Mouse (Mus musculus) frontal cortex, postnatal 36 days (tissue): ENCODE measurements at regions not wholly inside any gene's neighbourhood (a gene's known extent, or its start where the extent isn't known, plus 50 kb on each side); places are given as distances from the start of the nearest gene placed in this dataset.

Experiments used
- DNase-seq, 2 experiments: peaks; one replicate each; pipeline ENCODE4 v3.0.0; 2022; ENCODE audit warnings: low spot score in 2 of 2

DNA sequence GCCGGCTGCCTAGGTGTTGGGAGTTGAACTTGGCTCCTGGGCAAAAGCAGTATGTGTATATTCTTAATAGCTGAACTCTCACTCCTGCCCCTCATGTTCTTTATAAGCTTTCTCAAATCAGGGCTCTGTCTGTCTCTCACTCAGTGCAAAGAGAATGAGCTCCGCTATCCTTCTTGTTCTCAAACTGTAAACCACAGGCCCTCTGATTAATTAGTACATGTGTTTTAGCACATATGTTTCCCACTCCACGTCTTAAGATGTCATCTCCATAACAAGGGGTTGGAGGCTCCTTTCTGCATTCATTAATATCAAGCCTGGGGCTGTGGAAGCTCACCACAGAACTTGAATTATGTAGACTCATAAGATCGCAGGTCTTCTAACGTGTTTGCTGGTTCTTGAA lies 104.7 kb downstream of the Nsun3 start:
- no peak for DNase-seq

DNA sequence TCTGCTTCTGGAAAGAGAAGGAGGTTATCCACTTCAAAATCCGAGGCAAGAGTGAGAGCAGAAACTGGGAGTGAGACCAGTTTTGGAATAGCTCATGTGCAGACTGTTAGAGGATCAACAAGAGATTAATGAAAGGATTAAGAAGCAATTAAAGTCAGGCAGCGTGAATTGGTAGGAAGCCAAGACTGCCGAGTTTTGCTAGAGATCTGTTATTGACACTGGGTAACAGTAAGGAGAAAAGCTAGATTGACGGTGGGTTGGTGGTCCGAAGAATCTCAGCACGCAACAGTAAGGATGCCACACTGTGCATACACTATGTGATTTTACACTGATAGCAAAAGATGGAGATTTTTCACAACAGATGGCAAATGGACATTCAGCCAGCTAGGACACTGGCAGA lies 109.8 kb downstream of the Nsun3 start:
- no peak for DNase-seq

DNA sequence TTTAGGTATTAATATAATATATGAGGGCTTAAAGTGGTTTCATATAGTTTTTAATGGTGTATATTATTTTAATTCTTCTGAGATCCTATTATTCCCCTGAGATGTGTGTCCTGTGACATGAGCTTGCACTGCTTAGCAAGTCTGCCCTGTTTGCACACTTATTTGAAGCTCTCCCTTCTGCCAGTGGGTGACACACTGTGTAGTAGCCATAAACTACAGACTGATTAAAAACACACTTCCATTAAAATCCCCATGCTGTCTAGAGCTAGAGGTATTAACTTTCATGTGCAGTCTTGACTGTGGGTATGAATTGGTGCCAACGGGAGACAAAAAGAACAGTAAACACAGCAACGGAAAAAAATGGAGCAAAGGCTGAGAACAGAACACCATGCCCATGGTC lies 129.2 kb downstream of the Nsun3 start:
- DNase-seq, result no peak

DNA sequence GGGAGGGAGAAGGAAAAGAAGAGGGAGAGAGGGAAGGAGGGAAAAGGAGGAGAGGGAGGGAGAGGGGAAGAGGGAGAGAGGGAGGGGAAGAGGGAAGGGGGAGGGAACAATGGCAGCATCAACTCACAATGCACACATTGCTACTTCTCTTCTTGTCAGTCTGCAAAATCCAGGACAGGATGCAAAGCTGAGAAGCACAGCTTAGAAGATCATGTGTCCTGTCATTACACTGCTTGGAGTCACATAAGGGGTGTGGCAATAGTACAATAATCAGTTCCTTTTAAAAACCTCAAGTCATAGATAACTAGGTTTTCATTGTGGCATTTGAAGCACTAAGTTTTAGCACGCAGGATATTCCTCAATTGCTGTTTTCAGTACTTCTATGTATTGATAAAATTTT lies 132.2 kb downstream of the Nsun3 start:
- no peak for DNase-seq

DNA sequence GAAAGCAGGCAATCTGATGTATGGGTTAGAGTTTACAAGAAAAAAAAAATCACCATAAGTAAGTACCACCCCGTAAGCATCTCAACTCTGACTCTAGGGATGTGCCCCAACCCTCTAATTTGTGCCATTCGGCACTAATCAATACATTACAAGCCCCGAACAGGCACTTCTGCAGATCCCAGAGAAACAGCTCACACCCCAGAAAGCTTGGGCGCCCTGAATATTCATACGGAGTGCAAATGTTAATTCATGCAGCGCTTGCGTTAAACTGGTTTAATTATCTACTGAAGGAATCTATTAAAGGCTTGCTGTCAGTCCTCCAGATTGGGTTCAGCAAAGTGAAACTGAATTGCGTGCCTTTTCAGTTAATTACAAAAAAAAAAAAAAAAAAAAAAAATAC lies 132.8 kb downstream of the Nsun3 start:
- peak in 1 of 2 experiments; percentile 11 for DNase-seq

DNA sequence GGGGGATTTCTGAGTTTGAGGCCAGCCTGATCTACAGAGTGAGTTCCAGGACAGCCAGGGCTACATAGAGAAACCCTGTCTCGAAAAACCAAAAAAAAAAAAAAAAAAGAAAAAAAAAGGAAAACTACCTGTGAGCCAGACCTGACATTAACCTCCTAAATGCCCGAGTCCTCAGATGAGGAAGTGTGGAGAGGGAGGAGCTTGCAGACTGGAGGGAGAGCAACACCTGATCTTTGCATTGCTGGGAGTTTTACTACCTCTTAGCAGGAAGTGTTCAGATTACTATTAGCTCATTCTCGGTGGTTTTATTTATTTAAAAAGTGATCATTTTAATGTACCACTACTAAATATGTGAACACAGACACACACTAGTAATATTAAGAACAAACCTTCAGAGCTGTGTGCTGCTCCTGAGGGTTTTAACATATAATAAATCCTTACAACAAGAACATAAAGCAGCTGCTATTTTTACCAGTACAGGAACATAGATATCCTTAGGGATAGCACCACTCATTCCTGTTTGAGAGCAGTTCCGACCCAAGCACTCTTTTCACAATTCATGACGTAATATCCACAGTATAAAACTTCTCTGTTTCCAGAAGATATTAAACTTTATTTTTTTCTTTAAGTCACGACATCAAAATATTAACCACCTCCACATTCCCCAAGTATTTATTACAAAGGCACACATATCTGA lies 133.7 kb downstream of the Nsun3 start:
- no peak for DNase-seq

DNA sequence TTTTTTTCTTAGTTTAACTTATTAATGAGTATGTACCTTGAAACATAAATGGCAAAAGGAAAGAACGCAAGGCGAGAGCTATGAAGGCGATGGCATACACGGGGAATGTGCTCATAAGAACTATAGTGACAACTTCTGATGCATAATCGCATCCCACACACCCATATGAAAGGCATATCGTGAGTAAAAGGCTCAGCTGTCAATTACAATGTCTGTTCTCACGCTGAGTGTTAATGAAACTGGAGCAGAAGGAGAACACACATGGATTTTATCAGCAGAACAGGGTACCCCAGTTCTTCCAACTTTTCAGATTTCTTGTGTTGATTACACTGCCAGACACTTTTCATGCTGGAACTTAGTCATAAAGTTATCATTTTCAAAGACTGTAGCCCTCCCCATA lies 135.8 kb downstream of the Nsun3 start:
- DNase-seq, result no peak

DNA sequence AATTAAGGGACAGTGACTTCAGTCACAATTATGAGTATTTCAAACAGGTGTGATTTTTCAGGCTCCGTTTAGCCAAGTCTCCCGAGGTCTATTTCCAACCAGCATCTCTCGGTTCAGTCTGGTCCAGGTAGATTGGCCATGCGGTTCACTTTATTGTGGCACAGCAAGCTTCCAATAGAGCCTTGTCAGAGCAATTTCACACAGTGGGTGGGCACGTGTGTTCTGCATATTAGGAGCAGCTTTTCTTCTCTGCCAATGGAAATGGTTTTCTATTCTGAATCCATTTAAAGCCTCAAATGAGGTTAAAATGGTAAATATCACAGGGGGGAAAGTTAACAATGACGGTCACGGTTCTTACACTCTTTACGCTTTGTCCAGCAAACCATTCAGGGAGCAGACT lies 138.3 kb downstream of the Nsun3 start:
- DNase-seq, result no peak

DNA sequence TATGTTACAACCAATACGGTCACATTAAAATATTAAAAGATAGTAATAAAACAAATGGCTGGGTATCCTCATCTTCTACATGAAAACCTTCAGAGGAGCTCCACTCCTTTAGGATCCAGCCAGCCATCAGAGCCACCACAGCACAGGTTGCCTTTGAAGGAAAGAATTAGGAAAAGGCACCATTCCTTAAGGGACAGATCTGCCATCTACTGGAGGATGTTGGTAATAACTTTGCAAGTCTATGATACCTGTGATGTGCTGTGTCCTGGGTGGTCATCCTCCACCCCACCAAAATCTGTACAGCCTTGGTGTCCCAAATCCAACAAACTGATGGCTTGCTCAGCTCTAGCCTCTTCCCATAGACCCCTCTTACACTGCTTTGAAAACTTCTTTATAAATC lies 140.5 kb downstream of the Nsun3 start:
- peak in 1 of 2 experiments; percentile 37 for DNase-seq

DNA sequence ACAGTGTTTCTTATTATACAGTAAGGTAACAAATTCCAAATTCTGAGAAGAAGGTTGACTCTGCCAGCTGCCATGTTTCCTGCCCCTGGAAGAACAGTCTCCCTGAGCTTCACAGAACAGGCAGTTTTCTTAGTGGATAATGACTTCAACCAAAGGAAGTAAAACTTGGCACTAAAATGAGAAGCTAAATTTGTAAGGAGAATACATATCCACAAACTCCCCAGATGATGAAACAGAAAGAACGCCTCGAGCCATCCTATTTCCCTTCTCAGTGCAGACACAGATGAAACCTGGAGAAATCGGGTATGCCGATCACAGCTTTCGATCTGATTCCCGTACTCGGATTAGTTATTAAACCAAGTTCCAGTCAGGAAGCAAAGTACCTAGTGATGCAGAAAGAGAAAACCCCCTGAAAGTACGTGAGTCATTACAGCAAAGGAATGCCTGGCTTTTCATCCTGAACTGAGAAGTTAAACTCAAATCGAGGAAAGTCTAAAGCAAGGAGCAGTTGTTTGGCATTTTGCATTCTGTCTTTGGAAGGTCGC lies 143.7 kb downstream of the Nsun3 start:
- peak; percentile 12 to 17 for DNase-seq

DNA sequence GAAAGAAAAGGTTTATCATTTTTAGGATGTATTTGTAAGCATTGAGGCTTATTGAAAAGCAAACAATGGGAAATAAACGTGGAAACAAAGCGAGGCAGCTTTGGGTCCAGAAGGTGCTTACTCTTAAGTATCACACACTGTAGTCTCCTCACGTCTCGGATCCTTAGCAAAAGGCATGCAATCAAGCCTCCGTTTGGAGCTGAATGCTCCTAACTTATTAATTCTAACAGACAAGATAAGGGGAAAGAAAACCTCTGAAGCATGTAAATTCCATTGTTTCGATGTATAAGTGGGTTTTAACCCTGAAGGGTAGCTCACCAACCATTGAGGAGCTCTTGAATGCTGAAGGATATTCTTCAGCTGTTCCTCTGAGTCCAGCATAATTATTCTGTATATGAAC lies 162.7 kb downstream of the Nsun3 start:
- DNase-seq, result no peak

DNA sequence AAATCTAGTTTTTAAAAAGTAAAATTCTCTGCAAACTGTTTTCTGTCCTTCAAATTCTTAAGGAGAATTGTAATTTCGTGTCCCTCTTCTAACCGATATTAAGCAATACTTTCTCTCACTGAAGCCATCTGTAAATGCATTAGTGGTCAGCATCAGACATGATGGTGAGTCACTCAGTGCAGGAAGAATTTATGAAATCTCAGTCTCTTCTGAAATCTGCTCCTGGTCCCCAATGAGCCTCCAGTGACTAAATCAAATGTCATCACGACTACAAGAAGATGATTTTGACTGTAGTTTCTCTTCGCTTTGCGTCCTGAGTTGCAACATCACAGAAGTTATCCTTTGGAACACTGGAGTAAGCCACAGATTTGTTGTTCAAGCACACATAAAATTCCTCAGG lies 175.7 kb downstream of the Nsun3 start:
- DNase-seq, result no peak

DNA sequence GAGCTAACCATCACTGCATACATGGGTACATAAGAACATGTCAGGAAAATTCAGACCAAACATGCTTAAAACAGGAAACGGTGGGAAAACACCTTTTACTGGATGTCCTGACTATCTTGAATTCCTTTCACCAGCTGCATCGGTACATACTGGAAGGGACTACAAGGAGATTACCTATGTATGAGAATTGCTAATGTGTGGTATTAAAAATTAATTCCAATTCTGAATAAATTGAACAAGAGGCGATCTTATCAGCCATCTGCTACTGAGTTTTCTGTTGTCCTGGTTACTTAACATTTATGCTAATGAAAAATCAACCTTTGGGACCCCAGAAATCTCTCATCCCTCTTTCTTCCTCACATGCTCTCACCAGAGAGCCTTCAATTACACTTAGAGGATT lies 178.0 kb downstream of the Nsun3 start:
- no peak for DNase-seq

DNA sequence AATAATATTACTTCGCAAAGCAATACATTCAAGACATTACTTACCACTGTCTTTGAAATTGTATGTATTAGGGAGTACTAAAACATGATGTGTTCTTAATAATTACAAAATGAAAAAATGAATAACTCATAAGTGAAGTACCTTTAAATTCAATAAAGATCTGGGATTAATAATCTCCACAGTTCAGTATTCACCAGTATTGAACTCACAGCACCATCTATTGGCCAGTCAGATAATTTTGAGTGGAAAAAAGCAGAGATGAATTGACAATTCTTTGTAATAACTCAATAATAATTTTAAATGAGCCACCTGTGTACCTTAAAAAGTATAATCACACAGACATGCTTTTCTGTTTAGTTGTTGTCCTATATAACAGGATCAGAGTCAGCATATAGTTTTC lies 180.7 kb downstream of the Nsun3 start:
- no peak for DNase-seq

DNA sequence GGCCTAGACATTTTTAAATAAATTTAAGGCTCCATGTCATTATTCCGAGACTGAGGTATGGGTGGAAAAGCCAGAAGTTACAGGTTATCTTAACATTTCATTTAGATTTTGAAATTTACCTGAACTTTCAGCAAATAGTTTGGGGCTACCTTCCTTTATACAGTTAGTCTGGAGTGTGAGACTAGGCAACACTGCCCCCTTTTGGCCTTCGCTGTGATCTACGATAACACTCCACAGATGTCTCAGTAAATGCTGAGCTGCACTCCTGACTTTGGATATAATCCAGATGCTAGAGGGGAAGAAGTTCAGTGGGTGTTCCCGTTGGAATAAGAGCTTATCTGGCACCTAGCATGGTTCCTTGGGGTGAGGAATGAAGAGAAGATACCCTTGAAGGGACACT lies 224.6 kb downstream of the Nsun3 start:
- DNase-seq, result peak; percentile 38 to 62

DNA sequence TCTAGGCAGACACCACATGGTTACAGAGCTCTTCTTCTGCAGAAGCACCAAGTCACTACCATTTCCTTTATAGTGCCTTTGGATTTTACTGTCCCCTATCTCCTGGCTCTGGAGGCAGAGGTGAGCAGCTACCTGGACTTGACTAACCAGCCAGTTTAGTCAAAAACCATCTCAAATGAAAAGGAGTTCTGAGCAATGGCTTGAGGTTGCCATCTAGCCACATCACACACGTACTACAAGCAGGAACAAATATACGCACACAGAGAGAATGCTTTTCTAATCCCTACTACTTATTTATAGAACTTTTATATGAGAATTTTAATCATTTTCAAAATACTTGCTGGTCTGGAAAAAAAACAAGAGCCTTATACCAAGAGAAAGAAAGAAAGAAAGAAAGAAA lies 243.5 kb downstream of the Nsun3 start:
- DNase-seq, result no peak

DNA sequence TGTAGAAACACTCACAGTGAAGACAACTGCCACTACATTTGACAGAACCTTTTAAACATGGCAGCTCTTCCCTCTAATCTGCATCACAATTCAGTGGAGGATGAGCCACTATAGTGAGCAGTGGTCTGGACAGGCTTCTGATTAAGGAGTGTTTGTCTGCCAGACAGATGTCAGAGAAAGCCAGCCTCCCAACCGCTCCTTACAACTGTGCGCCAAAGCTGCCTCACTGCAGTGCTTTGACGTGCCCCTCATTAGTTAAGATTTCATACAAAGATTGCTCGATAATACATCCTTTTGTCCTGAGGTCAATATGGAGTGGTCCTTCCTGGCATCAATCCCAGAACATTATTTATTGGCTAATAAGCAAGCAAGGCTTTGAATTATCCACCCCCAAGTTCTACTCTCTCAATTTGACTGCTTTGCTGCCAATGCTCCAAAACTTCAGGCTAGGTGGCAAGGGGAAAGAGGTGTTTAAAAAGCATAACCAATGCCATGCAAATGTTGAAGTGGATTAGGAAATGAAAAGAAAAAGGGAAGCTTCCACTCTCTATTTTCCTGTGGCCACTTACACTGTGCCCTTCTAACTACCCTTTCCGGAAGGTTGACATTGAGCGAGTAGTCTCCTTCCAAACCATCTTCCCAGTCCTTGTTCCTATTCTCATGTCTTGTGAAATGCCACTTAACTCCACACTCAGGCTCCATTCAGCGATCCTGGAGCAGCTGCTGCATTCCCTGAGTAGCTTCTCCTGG lies 248.7 kb downstream of the Nsun3 start:
- no peak for DNase-seq

DNA sequence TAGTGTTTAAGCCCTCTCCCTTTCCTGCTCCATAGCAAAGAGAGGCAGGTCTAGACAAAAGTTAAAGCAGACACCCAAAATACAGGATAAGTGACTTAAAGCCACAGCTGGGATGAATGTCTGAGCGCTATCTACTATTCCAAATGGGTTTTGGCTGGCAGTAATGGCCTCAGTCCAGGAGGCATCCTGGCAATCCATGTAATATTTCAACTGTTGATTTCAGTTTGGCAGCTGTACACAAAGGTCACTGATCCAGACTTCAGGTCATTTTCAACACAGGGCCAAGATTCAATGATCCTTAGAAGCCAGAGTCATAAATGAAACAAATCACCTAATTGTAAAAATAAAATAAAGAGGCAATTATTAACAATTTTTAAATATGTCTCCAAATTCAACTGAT lies 277.3 kb downstream of the Nsun3 start:
- no peak for DNase-seq

DNA sequence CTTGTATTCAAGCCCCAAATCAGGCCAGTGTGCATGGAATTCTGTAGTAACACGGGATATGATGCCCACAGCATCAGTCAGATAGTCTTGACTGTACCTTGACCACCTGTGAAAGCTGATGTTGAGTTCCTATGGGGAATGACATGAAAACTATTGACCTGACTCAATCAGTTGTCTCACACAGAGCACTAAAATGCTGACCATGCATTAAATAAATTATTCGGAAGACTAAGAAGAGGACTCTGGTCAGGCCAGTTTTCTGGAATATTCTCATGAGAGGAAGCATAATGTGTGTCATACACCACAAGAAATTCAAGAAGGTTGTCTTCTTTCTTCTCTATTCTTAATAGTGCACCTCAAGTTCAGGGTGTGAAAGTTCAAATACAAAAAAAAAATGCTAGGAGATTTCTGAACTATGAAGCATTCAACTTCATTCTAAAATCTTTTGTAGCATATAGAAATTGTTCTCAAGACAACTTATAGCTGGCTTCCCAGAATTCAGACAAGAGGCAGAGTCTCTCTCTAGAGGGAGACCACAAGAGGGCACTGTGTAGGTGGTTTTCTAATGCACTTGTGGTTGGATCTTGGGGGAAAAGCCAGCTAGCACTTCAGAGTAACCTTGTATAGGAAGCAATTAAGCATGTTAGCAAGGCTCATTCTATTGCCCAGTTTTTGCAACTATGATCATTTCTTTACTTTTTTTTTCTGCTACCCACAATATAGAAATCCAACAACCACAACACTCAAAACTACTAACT lies 279.7 kb downstream of the Nsun3 start:
- DNase-seq, result peak in 1 of 2 experiments; percentile 44

DNA sequence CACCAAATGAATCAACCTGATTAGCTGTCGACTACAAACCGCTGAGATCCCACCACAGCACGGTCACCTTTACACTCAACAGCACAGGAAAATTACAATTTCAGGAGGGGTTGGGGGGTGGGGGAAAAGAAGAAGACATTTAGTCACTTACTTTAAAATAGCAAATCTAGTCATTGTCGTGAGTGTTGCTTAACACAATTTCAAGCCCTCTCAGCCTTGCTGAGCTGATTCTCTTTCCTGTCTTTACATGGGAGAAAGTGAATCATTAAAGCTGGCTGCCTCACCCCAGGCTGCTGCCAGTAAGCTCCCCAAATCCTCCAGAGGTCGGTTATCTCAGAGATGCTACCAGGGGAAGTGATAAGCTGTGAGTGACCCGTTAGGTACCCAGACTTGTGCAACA lies 285.7 kb downstream of the Nsun3 start:
- DNase-seq, result no peak

DNA sequence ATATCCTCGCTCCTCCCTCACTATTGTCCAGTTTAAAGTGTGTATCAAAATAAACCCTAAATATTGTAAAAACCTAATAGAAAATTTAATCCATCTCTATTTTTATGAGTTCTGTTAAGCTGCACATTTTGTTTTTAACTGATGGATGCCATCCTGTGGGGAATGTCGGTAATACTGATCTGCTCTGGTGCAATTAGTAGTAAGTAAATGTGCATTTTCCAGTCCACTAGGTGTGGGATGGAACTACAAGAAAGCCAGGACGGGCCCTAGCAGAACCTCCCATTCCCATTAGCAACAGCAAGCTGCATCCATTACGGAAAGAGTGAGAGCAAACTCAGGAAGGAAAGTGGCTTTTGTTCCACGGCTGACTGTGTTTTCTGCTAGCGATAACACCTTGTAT lies 286.3 kb downstream of the Nsun3 start:
- peak; percentile 26 to 68 for DNase-seq

DNA sequence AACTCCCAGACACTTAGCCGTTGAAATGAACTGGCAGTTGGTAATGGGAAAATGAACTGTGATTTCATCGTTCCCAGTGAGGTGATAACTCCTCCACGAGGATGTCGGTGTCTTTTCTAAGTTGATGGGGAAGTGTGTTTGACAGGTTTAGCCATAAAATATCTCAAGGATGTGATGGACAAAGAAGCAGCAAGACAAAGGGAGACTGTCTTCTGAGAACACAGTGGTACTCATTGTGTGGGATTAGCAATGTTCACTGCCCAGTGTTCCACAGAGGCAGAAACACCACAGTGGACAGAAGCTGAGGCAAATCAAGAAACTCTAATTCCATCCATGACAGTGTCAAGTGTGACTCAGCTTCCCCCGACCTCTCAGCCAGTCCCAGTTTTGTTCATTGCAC lies 287.9 kb downstream of the Nsun3 start:
- no peak for DNase-seq

DNA sequence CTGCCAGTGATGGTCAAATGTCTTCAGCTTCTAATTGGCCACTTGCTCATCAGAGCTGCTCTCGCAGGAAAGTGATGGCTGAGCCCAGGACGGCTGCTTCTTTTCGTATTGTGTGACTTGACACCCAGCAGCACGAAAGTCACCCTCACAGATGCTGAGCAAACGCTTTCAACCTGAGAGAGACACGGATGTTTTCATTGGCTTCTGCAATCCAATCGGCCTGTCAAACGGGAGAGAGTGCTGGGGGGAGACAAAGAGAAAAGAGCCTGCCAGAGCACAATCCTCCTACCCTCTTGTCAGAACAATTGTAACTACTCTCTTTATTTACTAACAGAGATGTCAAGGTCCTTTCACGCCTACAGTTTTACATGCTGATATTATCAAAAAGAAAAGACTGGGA lies 289.9 kb downstream of the Nsun3 start:
- no peak for DNase-seq
